Mouse (Mus musculus) heart, embryonic 11.5 days (tissue): ENCODE data around the gene Slc25a42. TPM values are rescaled to one million over a fixed set of nuclear protein-coding genes. Genes with fewer than 3 reads are reported as not detected.

ENCODE experiments used
- ATAC-seq: fragments of 200-750 bp; cut with Nextera tagmentation; replicated peaks from 2 replicates; pipeline ENCODE4 v1.8.0; 2017; ENCODE audit warnings: moderate library complexity; ENCODE audit not compliant: insufficient number of reproducible peaks, low FRiP score, low TSS enrichment
- H3K27ac ChIP-seq: fragments of 300-500 bp; sonication (generic); 2 replicates; pipeline ENCODE4 v1.5.1; 2014; ENCODE audit warnings: mild to moderate bottlenecking, low read depth, low read length
- H3K27me3 ChIP-seq: fragments of 300-500 bp; sonication (generic); 2 replicates; pipeline ENCODE4 v1.6.1; 2014; ENCODE audit warnings: mild to moderate bottlenecking, low read length, mixed read lengths; ENCODE audit not compliant: control insufficient read depth, insufficient read depth
- H3K36me3 ChIP-seq: fragments of 300-500 bp; sonication (generic); 2 replicates; pipeline ENCODE4 v1.6.1; 2014; ENCODE audit warnings: mild to moderate bottlenecking, low read length, moderate library complexity, mixed read lengths; ENCODE audit not compliant: control insufficient read depth, insufficient read depth
- H3K4me1 ChIP-seq: fragments of 300-500 bp; sonication (generic); 2 replicates; pipeline ENCODE4 v1.6.1; 2014; ENCODE audit warnings: low read length; ENCODE audit not compliant: control insufficient read depth, insufficient read depth
- H3K4me2 ChIP-seq: fragments of 300-500 bp; sonication (generic); 2 replicates; pipeline ENCODE4 v1.6.1; 2014; ENCODE audit warnings: mild to moderate bottlenecking, moderate library complexity
- H3K4me3 ChIP-seq: fragments of 300-500 bp; sonication (generic); 2 replicates; pipeline ENCODE4 v1.5.1; 2014; ENCODE audit warnings: low read depth, low read length
- H3K9ac ChIP-seq: fragments of 300-500 bp; sonication (generic); 2 replicates; pipeline ENCODE4 v1.6.1; 2014; ENCODE audit warnings: mild to moderate bottlenecking, low read depth, low read length, moderate library complexity
- H3K9me3 ChIP-seq: fragments of 300-500 bp; sonication (generic); replicated peaks from 2 replicates; pipeline ENCODE4 v1.6.1; 2016; ENCODE audit warnings: low read length; ENCODE audit not compliant: control insufficient read depth
- WGBS: fragments of 180-500 bp; shearing (Covaris S2); extraction: QIAGEN DNeasy Blood & Tissue Kit; methylation state at CpG from one replicate; pipeline ENCODE4 v1.1.7; 2014; ENCODE audit not compliant: insufficient replicate concordance; 5-methylcytosine and 5-hydroxymethylcytosine counted together
- polyA plus RNA-seq: library from polyadenylated mRNA; unstranded; fragments of >200 nt; fragmentation: Nextera tagmentation; extraction: Ambion mirVana; gene quantifications from 2 replicates; pipeline ENCODE4 v1.2.1, GENCODE M21; 2014

Gene Slc25a42
- polyA plus RNA-seq, 1 experiment from 2014 or later, result 5.2 TPM

GRCm38 (mm10) chr8:70237842-70238241 lies 25.7 kb upstream of the Slc25a42 start:
- no peak overlapping the region for H3K9ac ChIP-seq
- peaks cover 16% of the 10 kb centered on the region for H3K36me3 ChIP-seq
- H3K4me3 ChIP-seq, result no peak overlapping the region
- WGBS, result 71% methylated on average over 2 of the region's 2 CpGs
- peaks cover 10% of the 10 kb centered on the region for H3K4me1 ChIP-seq
- no peaks in the 10 kb centered on the region for H3K9me3 ChIP-seq
- no peak overlapping the region for H3K27ac ChIP-seq
- no peaks in the 10 kb centered on the region for H3K27me3 ChIP-seq
- no peak for ATAC-seq
- no peak overlapping the region for H3K4me2 ChIP-seq

- under 1% methylated on average over 15 of the region's 15 CpGs for WGBS
These were observed 22.6 kb upstream of the Slc25a42 start for GRCm38 (mm10) chr8:70234781-70235128.

GRCm38 (mm10) chr8:70234080-70234780 lies 22.1 kb upstream of the Slc25a42 start, which contains the start of the genes Sugp2 and Armc6:
Gene Sugp2, plus strand, starts transcription at chr8:70234226.
Gene Armc6, minus strand, starts transcription at chr8:70234466.
- Histone ChIP-seq H3K4me3 (peak within 1 kb of the TSS; percentile 75), H3K9me3 (no peaks in the 10 kb centered on the region), H3K27ac (peak within 1 kb of the TSS; percentile 87), H3K4me1 (peaks cover 10% of the 10 kb centered on the region), H3K9ac (peak within 1 kb of the TSS; percentile 87), H3K4me2 (peak within 1 kb of the TSS; percentile 83), H3K27me3 (no peaks in the 10 kb centered on the region), H3K36me3 (peaks cover 10% of the 10 kb centered on the region)
- 0% methylated on average over 67 of the region's 67 CpGs for whole genome bisulfite sequencing
- peak; percentile 95 for ATAC-seq

More at GRCm38 (mm10) chr8:70234781-70235128, 22.6 kb upstream of the Slc25a42 start:
- Histone ChIP-seq H3K36me3 (peaks cover 8% of the 10 kb centered on the region), H3K9me3 (no peaks in the 10 kb centered on the region), H3K9ac (peak overlapping the region; percentile 87), H3K4me2 (peak overlapping the region; percentile 83), H3K27ac (peak overlapping the region; percentile 87), H3K27me3 (no peaks in the 10 kb centered on the region), H3K4me3 (peak overlapping the region; percentile 75), H3K4me1 (peaks cover 10% of the 10 kb centered on the region)
- no peak for ATAC-seq

- Histone ChIP-seq H3K9ac (peak overlapping the region; percentile 87), H3K4me1 (peaks cover 10% of the 10 kb centered on the region), H3K27ac (no peak overlapping the region), H3K4me2 (peak overlapping the region; percentile 83), H3K27me3 (no peaks in the 10 kb centered on the region), H3K4me3 (peak overlapping the region; percentile 75), H3K9me3 (no peaks in the 10 kb centered on the region), H3K36me3 (peaks cover 10% of the 10 kb centered on the region)
- 8% methylated on average over 13 of the region's 13 CpGs for WGBS
- ATAC-seq, result no peak
These were observed 21.5 kb upstream of the Slc25a42 start for GRCm38 (mm10) chr8:70233606-70234005.

GRCm38 (mm10) chr8:70230837-70231236 lies 18.7 kb upstream of the Slc25a42 start:
- ATAC-seq, result no peak
- Histone ChIP-seq H3K27me3 (no peaks in the 10 kb centered on the region), H3K27ac (no peak overlapping the region), H3K9me3 (no peaks in the 10 kb centered on the region), H3K4me1 (peaks cover 10% of the 10 kb centered on the region), H3K4me3 (no peak overlapping the region), H3K36me3 (peaks cover 5% of the 10 kb centered on the region), H3K9ac (no peak overlapping the region), H3K4me2 (no peak overlapping the region)
- 90% methylated on average over 9 of the region's 9 CpGs for WGBS

GRCm38 (mm10) chr8:70227997-70228396 lies 15.9 kb upstream of the Slc25a42 start:
- no peak for ATAC-seq
- H3K27ac ChIP-seq, result no peak overlapping the region
- H3K4me2 ChIP-seq, result no peak overlapping the region
- no peak overlapping the region for H3K4me3 ChIP-seq
- H3K9me3 ChIP-seq, result no peaks in the 10 kb centered on the region
- WGBS, result 84% methylated on average over 4 of the region's 4 CpGs
- H3K4me1 ChIP-seq, result no peaks in the 10 kb centered on the region; the same call in 1 of the 2 replicates
- peaks cover 7% of the 10 kb centered on the region for H3K36me3 ChIP-seq
- no peaks in the 10 kb centered on the region for H3K27me3 ChIP-seq
- no peak overlapping the region for H3K9ac ChIP-seq

GRCm38 (mm10) chr8:70223341-70223740 lies 11.2 kb upstream of the Slc25a42 start:
- Histone ChIP-seq H3K9ac (no peak overlapping the region), H3K36me3 (peaks cover 11% of the 10 kb centered on the region), H3K9me3 (no peaks in the 10 kb centered on the region), H3K4me3 (no peak overlapping the region), H3K4me2 (no peak overlapping the region), H3K27ac (no peak overlapping the region), H3K27me3 (no peaks in the 10 kb centered on the region; the same call in 1 of the 2 replicates), H3K4me1 (no peaks in the 10 kb centered on the region)
- no peak for ATAC-seq
- 45% methylated on average over 6 of the region's 6 CpGs for WGBS

- WGBS, result 85% methylated on average over 12 of the region's 12 CpGs
- H3K9me3 ChIP-seq, result no peaks in the 10 kb centered on the region
These were observed 9.9 kb upstream of the Slc25a42 start for GRCm38 (mm10) chr8:70222041-70222440.

GRCm38 (mm10) chr8:70220911-70221310 lies 8.8 kb upstream of the Slc25a42 start:
- Histone ChIP-seq H3K27me3 (no peaks in the 10 kb centered on the region; the same call in none of the 2 replicates), H3K4me2 (no peak overlapping the region), H3K4me1 (no peaks in the 10 kb centered on the region), H3K9me3 (no peaks in the 10 kb centered on the region), H3K4me3 (no peak overlapping the region), H3K9ac (no peak overlapping the region), H3K36me3 (peaks cover 11% of the 10 kb centered on the region), H3K27ac (no peak overlapping the region)
- no peak for ATAC-seq
- 86% methylated on average over 3 of the region's 3 CpGs for WGBS

More at GRCm38 (mm10) chr8:70222041-70222440, 9.9 kb upstream of the Slc25a42 start:
- Histone ChIP-seq H3K36me3 (peaks cover 11% of the 10 kb centered on the region), H3K4me3 (no peak overlapping the region), H3K4me2 (no peak overlapping the region), H3K9ac (no peak overlapping the region), H3K27ac (no peak overlapping the region), H3K4me1 (no peaks in the 10 kb centered on the region), H3K27me3 (no peaks in the 10 kb centered on the region; the same call in 1 of the 2 replicates)
- no peak for ATAC-seq
